Mouse (Mus musculus): ENCODE data around the gene Lcn5. TPM values are rescaled to one million over a fixed set of nuclear protein-coding genes. Genes with fewer than 3 reads are reported as not detected.

The Lcn5 gene
- not detected for polyA plus RNA-seq (2014; fragmentation: Illumina TruSeq; extraction: RNeasy Lipid Tissue Mini Kit (QIAGEN cat#74804); ENCODE audit: low replicate concordance)

GRCm38 (mm10) chr2:25657652-25658051 is at the start of gene Lcn5:
TSS of gene Lcn5 (plus strand) at chr2:25657952.

DNA sequence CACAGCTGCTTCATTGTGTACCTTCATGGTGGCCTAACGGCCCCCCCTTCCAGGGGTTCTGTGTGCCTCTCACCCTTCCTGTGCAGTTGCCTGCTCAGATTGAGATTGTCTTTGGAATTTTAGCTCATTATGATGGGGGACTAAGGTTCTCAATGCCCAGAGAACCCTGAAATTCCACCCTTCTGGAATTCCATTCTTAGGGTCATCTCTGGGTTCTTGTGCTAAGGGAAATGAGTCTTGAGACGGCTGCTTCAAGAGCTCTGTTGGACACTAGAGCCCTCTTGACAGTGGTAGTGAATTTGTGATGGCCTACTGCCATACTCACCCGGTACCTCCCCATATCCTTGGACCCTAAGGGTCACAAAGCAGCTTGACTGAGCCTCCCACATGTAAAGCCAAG is 40.2 kb upstream of the Lcn5 start, which contains the start of gene Ccdc183:
TSS of gene Ccdc183 (minus strand) at position 101 of the 400 bp plus-strand sequence.

DNA sequence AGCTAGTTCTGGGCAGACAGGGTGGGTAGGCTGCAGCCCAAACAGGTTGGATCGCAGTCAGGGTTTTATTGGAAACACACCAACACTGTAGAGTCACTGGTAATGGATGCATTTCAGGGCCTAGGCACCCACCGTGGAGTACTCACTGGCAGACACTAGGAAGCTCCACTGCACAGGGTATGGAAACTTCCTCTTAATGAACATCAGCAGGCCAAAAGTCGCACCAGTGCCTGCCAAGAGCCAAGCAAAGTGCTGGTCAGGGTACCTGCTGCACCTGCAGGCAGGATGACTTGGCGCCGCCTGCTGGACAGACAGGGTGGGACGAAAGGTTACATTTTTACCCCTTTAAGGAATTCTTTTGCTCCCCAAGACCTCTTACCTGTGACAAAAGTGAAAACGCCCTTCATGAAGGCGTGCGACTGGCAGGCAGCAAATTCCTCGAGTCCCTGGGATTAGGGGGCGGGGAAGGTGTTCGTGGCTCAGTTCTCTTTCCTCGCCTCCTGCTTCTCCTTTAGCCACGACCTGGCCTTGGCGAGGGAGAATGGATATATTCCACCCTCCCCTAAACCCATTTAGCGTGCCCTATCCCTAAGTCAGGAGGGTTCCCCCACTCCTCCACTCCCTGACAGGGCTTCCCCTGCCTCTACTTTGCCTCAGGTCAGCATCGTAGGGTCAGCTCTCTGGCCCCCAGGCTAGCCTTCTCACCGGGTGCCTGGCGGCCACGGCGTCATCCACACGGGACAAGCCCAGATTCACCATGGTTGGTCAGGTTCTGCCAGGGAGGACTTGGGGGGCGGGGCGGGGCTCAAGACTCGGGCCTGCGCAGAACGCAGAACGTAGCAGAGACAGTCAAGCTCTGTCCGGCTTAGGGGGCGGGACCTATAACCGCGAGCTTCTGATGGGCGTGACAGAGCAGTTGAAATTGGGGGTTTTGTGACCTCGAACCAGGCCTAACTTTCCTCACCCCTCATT is 36.2 kb upstream of the Lcn5 start, which contains the start of gene Tmem141:
TSS of gene Tmem141 (minus strand) at position 777 of the 972 bp plus-strand sequence.

DNA sequence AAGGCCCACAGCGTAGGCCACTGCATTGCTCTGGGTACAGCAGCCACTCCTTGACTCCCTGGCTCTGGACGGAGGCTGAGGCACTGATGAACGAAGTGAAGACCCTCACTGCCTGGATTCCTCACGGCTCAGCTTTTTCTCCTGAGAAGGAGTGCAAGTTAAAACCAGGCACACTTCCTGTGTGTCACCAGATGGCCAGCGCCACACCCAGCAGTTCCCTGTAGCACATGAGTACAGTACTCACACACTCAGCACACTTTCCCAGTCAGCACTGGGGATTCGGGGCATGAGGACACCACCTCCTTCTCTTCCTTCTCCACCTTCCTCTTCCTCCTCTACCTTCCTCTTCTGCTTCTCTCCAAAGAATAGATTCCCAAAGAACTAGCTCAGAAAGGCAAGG is 29.9 kb upstream of the Lcn5 start, which contains the start of gene Fcna:
TSS of gene Fcna (minus strand) at position 220 of the 400 bp plus-strand sequence.

GRCm38 (mm10) chr2:25652902-25653301 is 4.8 kb upstream of the Lcn5 start, which contains the start of gene Lcn8:
TSS of gene Lcn8 (plus strand) at chr2:25653120.

DNA sequence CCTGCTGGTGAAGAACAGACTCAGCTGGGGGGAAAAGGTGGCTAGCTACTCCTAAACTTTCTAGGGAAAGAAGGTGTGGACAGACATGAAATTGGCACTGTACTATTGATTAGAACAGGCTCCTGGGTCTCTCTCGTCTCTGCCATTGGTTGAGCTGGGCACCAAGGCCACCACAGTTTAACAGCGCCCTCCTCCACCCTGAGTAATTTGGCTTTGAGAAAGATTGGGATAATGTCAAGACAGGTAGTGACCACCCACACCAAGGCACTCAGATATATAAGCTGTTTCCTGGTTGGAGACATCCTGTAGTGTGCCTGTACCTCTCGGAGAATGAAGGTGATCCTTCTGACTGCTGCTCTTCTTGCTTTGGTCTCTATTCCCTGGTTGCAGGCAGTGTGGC is 18.7 kb downstream of the Lcn5 start, which contains the start of gene Lcn6:
TSS of gene Lcn6 (plus strand) at position 301 of the 400 bp plus-strand sequence.

GRCm38 (mm10) chr2:25682426-25682825 is 24.7 kb downstream of the Lcn5 start, which contains the start of gene Lcn10:
TSS of gene Lcn10 (plus strand) at chr2:25682726.

DNA sequence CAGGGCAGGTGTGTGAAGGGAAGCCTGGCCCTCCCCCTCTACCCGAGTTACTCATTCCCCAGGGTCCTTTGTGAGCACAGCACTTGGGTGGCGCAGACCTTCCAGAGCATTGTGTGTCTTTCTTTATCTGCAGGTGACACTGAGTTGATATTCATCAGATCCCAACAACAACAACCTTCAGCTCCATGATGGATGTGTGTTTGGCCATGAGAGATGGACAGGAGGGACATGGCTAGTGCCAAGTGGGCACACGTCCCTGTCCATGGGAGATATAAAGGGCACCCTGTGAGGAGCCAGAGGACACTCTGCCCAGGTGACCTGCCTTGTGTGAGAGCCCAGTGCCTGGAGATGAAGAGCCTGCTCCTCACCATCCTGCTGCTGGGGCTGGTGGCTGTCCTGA is 42.0 kb downstream of the Lcn5 start, which contains the start of gene Obp2a:
TSS of gene Obp2a (plus strand) at position 301 of the 400 bp plus-strand sequence.

GRCm38 (mm10) chr2:25706643-25707481 is 49.1 kb downstream of the Lcn5 start, which contains the start of gene Bmyc:
TSS of gene Bmyc (plus strand) at chr2:25706739.

Other genes with a start within 250 kb of the Lcn5 start
- not detected for gene Fut7, start 234.7 kb upstream of the Lcn5 start, polyA plus RNA-seq (2014; fragmentation: Illumina TruSeq; extraction: RNeasy Lipid Tissue Mini Kit (QIAGEN cat#74804); ENCODE audit: low replicate concordance)
- gene Abca2, start 229.2 kb upstream of the Lcn5 start, polyA plus RNA-seq (2014; fragmentation: Illumina TruSeq; extraction: RNeasy Lipid Tissue Mini Kit (QIAGEN cat#74804); ENCODE audit: low replicate concordance), result 0.48 TPM
- gene Clic3, start 201.1 kb upstream of the Lcn5 start, polyA plus RNA-seq (2014; fragmentation: Illumina TruSeq; extraction: RNeasy Lipid Tissue Mini Kit (QIAGEN cat#74804); ENCODE audit: low replicate concordance), result not detected
- gene Paxx, start 196.9 kb upstream of the Lcn5 start, polyA plus RNA-seq (2014; fragmentation: Illumina TruSeq; extraction: RNeasy Lipid Tissue Mini Kit (QIAGEN cat#74804); ENCODE audit: low replicate concordance), result 5.1 TPM
- not detected for gene Ptgds, start 187.9 kb upstream of the Lcn5 start, polyA plus RNA-seq (2014; fragmentation: Illumina TruSeq; extraction: RNeasy Lipid Tissue Mini Kit (QIAGEN cat#74804); ENCODE audit: low replicate concordance)
- not detected for gene Lcn12, start 164.0 kb upstream of the Lcn5 start, polyA plus RNA-seq (2014; fragmentation: Illumina TruSeq; extraction: RNeasy Lipid Tissue Mini Kit (QIAGEN cat#74804); ENCODE audit: low replicate concordance)
- gene Fbxw5, start 157.2 kb upstream of the Lcn5 start, polyA plus RNA-seq (2014; fragmentation: Illumina TruSeq; extraction: RNeasy Lipid Tissue Mini Kit (QIAGEN cat#74804); ENCODE audit: low replicate concordance), result not detected
- not detected for gene C8g, start 156.2 kb upstream of the Lcn5 start, polyA plus RNA-seq (2014; fragmentation: Illumina TruSeq; extraction: RNeasy Lipid Tissue Mini Kit (QIAGEN cat#74804); ENCODE audit: low replicate concordance)
- gene Traf2, start 111.0 kb upstream of the Lcn5 start, polyA plus RNA-seq (2014; fragmentation: Illumina TruSeq; extraction: RNeasy Lipid Tissue Mini Kit (QIAGEN cat#74804); ENCODE audit: low replicate concordance), result 0.78 TPM
- gene Edf1, start 100.1 kb upstream of the Lcn5 start, polyA plus RNA-seq (2014; fragmentation: Illumina TruSeq; extraction: RNeasy Lipid Tissue Mini Kit (QIAGEN cat#74804); ENCODE audit: low replicate concordance), result 1.6 TPM
- gene Mamdc4, start 83.1 kb upstream of the Lcn5 start, polyA plus RNA-seq (2014; fragmentation: Illumina TruSeq; extraction: RNeasy Lipid Tissue Mini Kit (QIAGEN cat#74804); ENCODE audit: low replicate concordance), result not detected
- not detected for gene Phpt1, start 82.7 kb upstream of the Lcn5 start, polyA plus RNA-seq (2014; fragmentation: Illumina TruSeq; extraction: RNeasy Lipid Tissue Mini Kit (QIAGEN cat#74804); ENCODE audit: low replicate concordance)
- not detected for gene Ajm1, start 76.2 kb upstream of the Lcn5 start, polyA plus RNA-seq (2014; fragmentation: Illumina TruSeq; extraction: RNeasy Lipid Tissue Mini Kit (QIAGEN cat#74804); ENCODE audit: low replicate concordance)
- gene Rabl6, start 49.4 kb upstream of the Lcn5 start, polyA plus RNA-seq (2014; fragmentation: Illumina TruSeq; extraction: RNeasy Lipid Tissue Mini Kit (QIAGEN cat#74804); ENCODE audit: low replicate concordance), result 29.1 TPM
- not detected for gene Ccdc183, start 40.3 kb upstream of the Lcn5 start, polyA plus RNA-seq (2014; fragmentation: Illumina TruSeq; extraction: RNeasy Lipid Tissue Mini Kit (QIAGEN cat#74804); ENCODE audit: low replicate concordance)
- 0.85 TPM for gene Tmem141, start 35.9 kb upstream of the Lcn5 start, polyA plus RNA-seq (2014; fragmentation: Illumina TruSeq; extraction: RNeasy Lipid Tissue Mini Kit (QIAGEN cat#74804); ENCODE audit: low replicate concordance)
- gene Fcna, start 29.9 kb upstream of the Lcn5 start, polyA plus RNA-seq (2014; fragmentation: Illumina TruSeq; extraction: RNeasy Lipid Tissue Mini Kit (QIAGEN cat#74804); ENCODE audit: low replicate concordance), result not detected
- not detected for gene Lcn8, start 4.8 kb upstream of the Lcn5 start, polyA plus RNA-seq (2014; fragmentation: Illumina TruSeq; extraction: RNeasy Lipid Tissue Mini Kit (QIAGEN cat#74804); ENCODE audit: low replicate concordance)
- gene Lcn6, start 18.8 kb downstream of the Lcn5 start, polyA plus RNA-seq (2014; fragmentation: Illumina TruSeq; extraction: RNeasy Lipid Tissue Mini Kit (QIAGEN cat#74804); ENCODE audit: low replicate concordance), result not detected
- not detected for gene Lcn10, start 24.8 kb downstream of the Lcn5 start, polyA plus RNA-seq (2014; fragmentation: Illumina TruSeq; extraction: RNeasy Lipid Tissue Mini Kit (QIAGEN cat#74804); ENCODE audit: low replicate concordance)
- gene Obp2a, start 42.1 kb downstream of the Lcn5 start, polyA plus RNA-seq (2014; fragmentation: Illumina TruSeq; extraction: RNeasy Lipid Tissue Mini Kit (QIAGEN cat#74804); ENCODE audit: low replicate concordance), result not detected
- gene Bmyc, start 48.8 kb downstream of the Lcn5 start, polyA plus RNA-seq (2014; fragmentation: Illumina TruSeq; extraction: RNeasy Lipid Tissue Mini Kit (QIAGEN cat#74804); ENCODE audit: low replicate concordance), result 5.2 TPM
- gene Obp2b, start 79.1 kb downstream of the Lcn5 start, polyA plus RNA-seq (2014; fragmentation: Illumina TruSeq; extraction: RNeasy Lipid Tissue Mini Kit (QIAGEN cat#74804); ENCODE audit: low replicate concordance), result not detected
- not detected for gene Lcn3, start 107.6 kb downstream of the Lcn5 start, polyA plus RNA-seq (2014; fragmentation: Illumina TruSeq; extraction: RNeasy Lipid Tissue Mini Kit (QIAGEN cat#74804); ENCODE audit: low replicate concordance)
- not detected for gene Lcn11, start 119.1 kb downstream of the Lcn5 start, polyA plus RNA-seq (2014; fragmentation: Illumina TruSeq; extraction: RNeasy Lipid Tissue Mini Kit (QIAGEN cat#74804); ENCODE audit: low replicate concordance)
- not detected for gene Gm13539, start 124.3 kb downstream of the Lcn5 start, polyA plus RNA-seq (2014; fragmentation: Illumina TruSeq; extraction: RNeasy Lipid Tissue Mini Kit (QIAGEN cat#74804); ENCODE audit: low replicate concordance)
- not detected for gene Glt6d1, start 157.9 kb downstream of the Lcn5 start, polyA plus RNA-seq (2014; fragmentation: Illumina TruSeq; extraction: RNeasy Lipid Tissue Mini Kit (QIAGEN cat#74804); ENCODE audit: low replicate concordance)
- gene Lcn9, start 165.2 kb downstream of the Lcn5 start, polyA plus RNA-seq (2014; fragmentation: Illumina TruSeq; extraction: RNeasy Lipid Tissue Mini Kit (QIAGEN cat#74804); ENCODE audit: low replicate concordance), result not detected
- not detected for gene Sohlh1, start 189.3 kb downstream of the Lcn5 start, polyA plus RNA-seq (2014; fragmentation: Illumina TruSeq; extraction: RNeasy Lipid Tissue Mini Kit (QIAGEN cat#74804); ENCODE audit: low replicate concordance)
- gene Kcnt1, start 205.8 kb downstream of the Lcn5 start, polyA plus RNA-seq (2014; fragmentation: Illumina TruSeq; extraction: RNeasy Lipid Tissue Mini Kit (QIAGEN cat#74804); ENCODE audit: low replicate concordance), result 0.07 TPM

Data from small intestine, adult 10 weeks (tissue).